Mouse (Mus musculus) liver, embryonic 13.5 days (tissue): ENCODE results near the gene Tmem167b. TPM values are rescaled to one million over a fixed set of nuclear protein-coding genes. Genes with fewer than 3 reads are reported as not detected.

Experiments
- microRNA-seq: library from miRNA; unstranded; fragments of <30 nt; microRNA quantifications from one replicate; pipeline ENCODE4, GENCODE M21; 2016
- polyA plus RNA-seq: library from polyadenylated mRNA; unstranded; fragments of >200 nt; fragmentation: Nextera tagmentation; extraction: Ambion mirVana; gene quantifications from 2 replicates; pipeline ENCODE4 v1.2.1, GENCODE M21; 2015

Gene Tmem167b
- polyA plus RNA-seq, 1 experiment from 2014 or later, result 13.7 TPM

Small RNAs within 50 kb of the gene (microRNA-seq; reads per million reads assigned to microRNA genes)
- gene Gm22860, result not detected

Other genes starting within 250 kb of the Tmem167b start
- gene Mybphl, start 197.6 kb downstream of the Tmem167b start, polyA plus RNA-seq, result 0.07 and 0.08 TPM in 2 replicates
- 14.9 and 15.8 TPM in 2 replicates for gene Psrc1, start 178.6 kb downstream of the Tmem167b start, polyA plus RNA-seq
- gene Celsr2, start 146.9 kb downstream of the Tmem167b start, polyA plus RNA-seq, result 0.22 and 0.56 TPM in 2 replicates
- 108 and 129 TPM in 2 replicates for gene Sars, start 117.3 kb downstream of the Tmem167b start, polyA plus RNA-seq
- gene 1700013F07Rik, start 28.3 kb downstream of the Tmem167b start, polyA plus RNA-seq, result not detected in 2 replicates
- 0.09 and 0.10 TPM in 2 replicates for gene 5330417C22Rik, start 25.9 kb downstream of the Tmem167b start, polyA plus RNA-seq
- gene Taf13, start 9.2 kb upstream of the Tmem167b start, polyA plus RNA-seq, result 13.0 and 17.4 TPM in 2 replicates
- gene Wdr47, start 28.8 kb upstream of the Tmem167b start, polyA plus RNA-seq, result 1.7 and 1.8 TPM in 2 replicates
- 44.6 and 49.3 TPM in 2 replicates for gene Clcc1, start 91.4 kb upstream of the Tmem167b start, polyA plus RNA-seq
- gene Gpsm2, start 159.8 kb upstream of the Tmem167b start, polyA plus RNA-seq, result 35.9 and 45.0 TPM in 2 replicates
- gene Aknad1, start 177.2 kb upstream of the Tmem167b start, polyA plus RNA-seq, result 0.37 and 0.56 TPM in 2 replicates